Mouse (Mus musculus): Measurements from ENCODE around the gene Trim12c.
"Not testable (repeated sequence)": the region's sequence is repeated elsewhere in the genome, so short reads cannot be mapped to it uniquely, and the experiment has no call there.

Gene Trim12c

DNA sequence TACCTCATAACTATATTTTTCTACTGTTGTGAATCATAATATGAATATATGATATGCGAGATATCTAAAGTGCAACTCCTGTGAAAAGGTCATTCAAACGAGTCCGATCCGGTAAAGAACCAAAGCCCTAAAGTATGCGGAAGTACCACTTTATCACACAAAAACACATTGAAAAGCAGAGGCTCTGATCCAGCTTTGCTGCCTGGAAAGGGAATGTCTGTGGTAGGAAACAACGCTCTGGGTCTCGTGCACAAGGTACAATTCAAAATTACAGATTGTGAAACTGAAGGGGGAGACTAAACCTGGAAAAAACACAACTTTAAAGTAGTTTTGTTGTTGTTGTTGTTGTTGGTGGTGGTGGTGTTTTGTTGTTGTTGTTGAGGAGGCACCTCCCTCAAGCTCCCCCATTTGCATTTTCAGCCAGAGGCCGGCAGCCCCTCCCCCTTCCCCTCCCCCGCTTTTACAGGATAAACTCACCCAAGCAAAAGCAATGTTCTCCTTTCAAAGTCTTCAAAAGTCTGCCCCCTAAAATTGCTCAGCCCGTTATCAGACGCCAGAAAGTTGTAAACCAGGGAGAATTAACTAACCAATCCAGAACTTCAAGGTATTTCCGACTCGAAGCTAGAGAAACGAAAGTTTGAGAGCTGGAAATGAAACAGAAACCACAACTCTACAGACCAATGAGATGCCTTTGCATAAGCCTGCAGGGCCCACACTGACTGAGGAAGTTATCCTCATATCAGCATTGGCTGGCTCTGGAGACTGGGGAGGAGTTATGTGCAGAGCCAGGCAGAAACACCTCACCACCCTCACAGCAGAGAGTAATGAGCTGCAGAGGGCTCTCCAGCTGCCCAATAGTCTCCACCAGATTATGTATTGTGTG is at the start of gene Trim12c:
Gene Trim12c, minus strand, starts transcription at position 646 of the 883 bp plus-strand sequence.
- peak; percentile 63 to 79 for DNase-seq

DNA sequence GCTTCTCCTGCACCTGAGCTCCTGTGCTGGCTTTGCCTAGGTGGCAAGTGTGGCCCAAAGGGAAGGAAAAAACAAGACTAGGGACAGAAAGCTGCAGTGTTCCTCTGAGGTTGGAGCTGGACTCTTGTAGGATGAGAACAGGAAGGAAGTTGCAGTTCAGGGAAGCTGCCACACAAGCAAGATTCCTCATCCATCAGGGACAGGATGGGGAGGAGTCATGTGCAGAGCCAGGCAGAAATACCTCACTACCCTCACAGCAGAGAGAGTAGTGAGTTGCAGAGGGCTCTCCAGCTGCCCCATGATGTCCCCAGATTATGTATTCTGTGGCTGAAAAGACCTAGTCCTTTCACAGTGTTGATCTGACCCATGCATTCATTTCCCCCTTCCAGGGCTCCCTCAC is 48.0 kb upstream of the Trim12c start:
- no peak for DNase-seq

DNA sequence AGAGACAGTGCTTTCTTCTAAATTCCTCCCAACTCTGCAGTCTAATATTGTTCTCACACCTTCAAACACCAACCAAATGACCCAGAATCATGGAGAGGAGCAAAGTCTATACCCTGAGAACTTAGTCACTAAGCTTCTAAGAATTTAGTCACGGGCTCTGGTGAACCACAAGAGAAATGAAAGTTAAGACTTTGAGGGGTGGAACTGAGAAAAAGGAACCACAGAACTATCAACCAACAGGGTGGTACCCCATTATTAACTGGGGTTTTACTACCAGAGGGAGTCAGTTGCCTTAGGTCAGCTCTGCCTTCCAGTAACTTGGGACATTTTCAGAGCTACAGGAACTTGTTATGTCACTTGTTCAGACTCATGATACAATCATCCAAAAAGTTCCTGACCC is 47.5 kb upstream of the Trim12c start, which contains the start of gene Trim30c:
Gene Trim30c, minus strand, starts transcription at position 140 of the 400 bp plus-strand sequence.
- DNase-seq, result no peak

DNA sequence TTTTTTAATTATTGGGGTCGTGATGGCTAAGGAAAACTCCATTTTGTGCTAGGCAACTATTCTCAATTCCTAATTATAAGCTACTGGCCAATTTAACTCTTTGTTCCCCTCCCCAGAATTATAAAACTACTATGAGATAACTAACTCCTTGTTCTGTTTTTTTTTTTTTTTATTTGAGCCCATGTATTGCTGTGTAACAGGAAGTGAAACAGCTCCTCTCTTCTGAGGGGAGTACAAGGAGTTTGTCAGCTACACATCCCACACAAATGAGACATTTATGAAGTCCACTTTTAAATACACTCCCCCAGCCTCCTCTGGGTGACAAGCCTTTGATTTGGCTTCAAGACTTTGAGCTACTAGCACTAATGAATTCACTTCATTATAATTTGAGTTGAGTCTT is 45.3 kb upstream of the Trim12c start:
- DNase-seq, result no peak

DNA sequence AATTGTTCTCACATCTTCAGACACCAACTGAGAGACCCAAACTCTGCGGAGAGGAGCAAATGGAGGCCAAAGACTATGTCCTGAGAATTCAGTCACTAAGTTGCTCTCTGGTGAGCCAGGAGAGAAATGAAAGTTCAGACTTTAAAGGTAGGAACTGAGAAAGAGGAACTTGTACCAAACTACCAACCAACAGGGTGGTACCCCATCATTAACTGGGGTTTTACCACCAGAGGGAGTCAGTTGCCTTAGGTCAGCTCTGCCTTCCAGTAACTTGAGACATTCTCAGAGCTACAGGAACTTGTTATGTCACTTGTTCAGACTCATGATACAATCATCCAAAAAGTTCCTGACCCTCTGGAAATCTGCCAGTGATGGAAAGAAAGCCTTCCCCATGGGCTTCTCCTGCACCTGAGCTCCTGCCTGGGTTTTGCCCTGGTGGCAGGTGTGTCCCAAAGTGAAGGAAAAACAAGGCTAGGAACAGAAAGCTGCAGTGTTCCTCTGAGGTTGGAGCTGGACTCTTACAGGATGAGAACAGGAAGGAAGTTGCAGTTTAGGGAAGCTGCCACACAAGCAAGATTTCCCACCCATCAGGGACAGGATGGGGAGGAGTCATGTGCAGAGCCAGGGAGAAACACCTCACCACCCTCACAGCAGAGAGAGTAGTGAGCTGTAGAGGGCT is 16.7 kb upstream of the Trim12c start, which contains the start of gene Trim30b:
Gene Trim30b, minus strand, starts transcription at position 149 of the 679 bp plus-strand sequence.
- peak in 1 of 2 experiments; percentile 9 for DNase-seq

DNA sequence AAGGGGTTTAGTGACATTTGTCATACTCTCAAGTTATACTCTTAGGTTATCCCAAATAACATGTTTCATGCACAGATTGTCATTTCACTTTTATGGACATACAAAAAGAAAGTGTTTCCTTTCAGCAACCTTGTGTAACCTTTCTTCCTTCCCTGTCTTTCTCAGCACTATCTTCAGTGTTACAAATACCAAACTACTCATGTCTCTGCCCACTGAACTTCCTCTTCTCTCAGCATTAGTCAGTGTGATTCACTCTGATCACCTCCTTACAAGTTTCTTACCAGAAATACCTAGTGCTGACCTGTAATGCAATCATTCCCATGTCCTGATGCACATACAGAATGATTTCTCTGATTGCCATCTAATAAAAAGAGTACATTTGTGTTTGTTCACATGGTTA is 13.2 kb upstream of the Trim12c start:
- DNase-seq, result no peak

DNA sequence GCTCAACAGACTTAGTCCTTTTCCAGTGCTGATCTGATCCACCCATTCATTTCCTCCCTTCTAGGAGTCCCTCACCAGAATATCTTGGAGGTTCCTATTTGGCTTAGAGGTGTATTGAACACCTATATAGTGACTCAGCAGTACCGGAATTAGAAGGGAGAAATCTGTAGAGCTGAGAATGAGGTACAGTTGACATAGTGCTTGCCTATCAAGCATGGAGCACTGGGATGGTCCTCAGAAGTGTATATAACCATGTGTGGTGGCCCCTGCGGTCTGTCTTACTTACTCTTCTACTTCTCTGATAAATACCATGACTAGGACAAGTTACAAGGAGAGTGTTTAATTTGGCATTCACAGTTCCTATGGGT is 422 bp upstream of the Trim12c start:
- no peak for DNase-seq

DNA sequence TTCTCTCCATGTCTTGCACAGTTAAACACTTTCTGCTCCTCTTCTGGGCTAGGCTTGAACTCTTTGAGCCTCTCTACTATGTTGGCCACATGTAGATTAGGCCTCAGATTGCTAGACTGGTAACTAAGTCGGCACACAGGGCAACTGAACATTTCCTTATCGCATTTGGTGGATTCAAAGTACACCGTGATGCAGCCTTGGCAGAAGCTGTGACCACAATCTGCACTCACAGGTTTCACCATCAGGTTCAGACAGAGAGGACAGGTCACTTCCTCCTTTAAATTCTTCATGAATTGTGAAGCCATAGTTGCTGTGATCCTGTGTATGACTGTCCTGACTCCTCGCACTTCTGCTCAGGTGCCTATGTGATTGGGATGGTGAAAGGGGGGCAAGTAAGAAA is 5.1 kb downstream of the Trim12c start:
- not testable (repeated sequence) for DNase-seq

DNA sequence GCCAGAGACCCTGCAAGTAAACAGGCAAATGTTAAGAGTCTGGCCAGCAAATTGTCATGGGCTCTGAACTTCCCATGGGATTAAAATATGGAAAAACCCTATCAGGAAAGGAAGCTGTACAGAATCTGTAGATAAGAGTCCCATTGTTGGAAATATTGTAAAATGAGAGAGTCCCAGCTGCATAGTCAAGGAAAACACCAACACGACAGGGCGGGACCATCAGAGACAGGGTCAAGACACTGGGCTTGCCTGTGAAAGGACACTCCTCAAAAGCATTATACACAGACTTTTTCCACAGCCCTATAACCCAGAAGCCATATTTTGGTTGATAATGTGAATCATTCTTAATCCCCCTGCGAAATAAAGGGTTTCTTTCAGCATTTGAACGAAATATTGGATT is 12.4 kb downstream of the Trim12c start:
- DNase-seq, result not testable (repeated sequence)

DNA sequence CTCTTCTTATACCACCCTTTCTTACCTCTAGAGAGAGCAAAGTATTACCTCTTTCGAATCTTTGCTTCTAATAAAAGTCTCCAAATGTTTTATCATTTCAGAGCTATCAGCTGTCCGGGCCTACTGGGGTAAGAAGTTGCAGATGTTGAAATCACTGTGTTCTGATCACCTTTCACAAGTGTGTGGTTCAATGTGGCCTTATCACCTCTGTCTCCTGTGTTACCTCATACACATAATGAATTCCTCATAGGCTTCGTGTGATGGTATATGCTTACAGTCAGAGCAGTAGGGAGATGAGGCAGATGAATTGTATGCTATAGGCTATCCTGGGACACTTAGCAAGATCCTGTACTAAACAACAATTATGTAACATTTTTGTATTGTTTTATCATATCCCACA is 17.6 kb downstream of the Trim12c start:
- DNase-seq, result not testable (repeated sequence)

DNA sequence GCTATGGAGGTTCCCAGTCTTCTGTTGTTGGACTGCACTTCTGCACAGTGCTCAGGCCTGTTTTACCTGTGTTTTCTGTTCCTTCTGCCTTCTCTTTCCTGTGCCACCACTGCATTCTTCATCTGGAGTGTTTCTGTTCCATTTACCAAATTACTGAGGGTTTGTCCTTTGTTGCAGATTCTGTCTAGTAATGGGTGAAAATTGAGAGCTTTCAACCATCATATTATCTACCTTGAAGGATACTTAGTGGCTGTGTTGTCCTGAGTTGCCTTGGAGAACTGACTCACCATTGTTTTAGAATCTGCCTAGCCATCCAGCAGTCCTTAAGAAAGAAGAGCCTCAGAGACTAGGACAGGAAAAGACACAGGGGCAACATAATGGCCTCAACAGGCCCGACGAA is 24.0 kb downstream of the Trim12c start, which contains the start of gene Trim34b:
Gene Trim34b, plus strand, starts transcription at position 301 of the 400 bp plus-strand sequence.
- DNase-seq, result not testable (repeated sequence)

DNA sequence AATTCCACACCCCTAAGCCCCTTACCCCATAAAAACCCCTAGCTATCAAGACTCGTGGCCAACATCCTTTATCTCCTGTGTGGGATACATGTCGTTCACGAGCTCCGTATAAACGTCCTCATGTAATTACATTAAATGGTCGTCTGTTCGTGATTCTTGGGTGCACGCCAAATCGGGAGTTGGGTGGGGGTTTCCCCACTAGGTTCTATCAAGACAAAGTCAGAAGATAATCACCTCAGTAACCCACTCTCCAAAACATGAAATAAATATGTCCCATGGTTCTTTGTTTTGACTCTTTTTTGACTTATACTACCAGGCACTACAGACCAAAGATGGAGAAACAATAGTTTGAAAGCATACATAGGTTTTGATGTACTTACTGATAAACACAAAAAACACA is 31.1 kb downstream of the Trim12c start:
- DNase-seq, result no peak

DNA sequence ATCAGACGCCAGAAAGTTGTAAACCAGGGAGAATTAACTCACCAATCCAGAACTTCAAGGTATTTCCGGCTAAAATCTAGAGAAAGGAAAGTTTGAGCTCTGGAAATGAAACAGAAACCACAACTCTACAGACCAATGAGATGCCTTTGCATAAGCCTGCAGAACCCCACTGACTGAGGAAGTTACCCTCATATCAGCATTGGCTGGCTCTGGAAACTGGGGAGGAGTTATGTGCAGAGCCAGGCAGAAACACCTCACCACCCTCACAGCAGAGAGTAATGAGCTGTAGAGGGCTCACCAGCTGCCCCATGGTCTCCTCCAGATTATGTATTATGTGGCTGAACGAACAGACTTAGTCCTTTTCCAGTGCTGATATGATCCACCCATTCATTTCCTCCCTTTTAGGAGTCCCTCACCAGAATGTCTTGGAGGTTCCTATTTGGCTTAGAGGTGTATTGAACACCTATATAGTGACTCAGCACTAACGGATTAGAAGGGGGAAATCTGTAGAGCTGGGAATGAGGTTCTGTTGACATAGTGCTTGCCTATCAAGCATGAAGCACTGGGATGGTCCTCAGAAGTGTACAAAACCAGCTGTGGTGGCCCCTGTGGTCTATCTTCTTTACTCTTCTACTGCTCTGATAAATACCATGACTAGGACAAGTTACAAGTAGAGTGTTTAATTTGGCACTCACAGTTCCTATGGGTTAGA is 37.6 kb downstream of the Trim12c start, which contains the start of gene Trim12a:
Gene Trim12a, minus strand, starts transcription at position 98 of the 712 bp plus-strand sequence.
- not testable (repeated sequence) for DNase-seq

DNA sequence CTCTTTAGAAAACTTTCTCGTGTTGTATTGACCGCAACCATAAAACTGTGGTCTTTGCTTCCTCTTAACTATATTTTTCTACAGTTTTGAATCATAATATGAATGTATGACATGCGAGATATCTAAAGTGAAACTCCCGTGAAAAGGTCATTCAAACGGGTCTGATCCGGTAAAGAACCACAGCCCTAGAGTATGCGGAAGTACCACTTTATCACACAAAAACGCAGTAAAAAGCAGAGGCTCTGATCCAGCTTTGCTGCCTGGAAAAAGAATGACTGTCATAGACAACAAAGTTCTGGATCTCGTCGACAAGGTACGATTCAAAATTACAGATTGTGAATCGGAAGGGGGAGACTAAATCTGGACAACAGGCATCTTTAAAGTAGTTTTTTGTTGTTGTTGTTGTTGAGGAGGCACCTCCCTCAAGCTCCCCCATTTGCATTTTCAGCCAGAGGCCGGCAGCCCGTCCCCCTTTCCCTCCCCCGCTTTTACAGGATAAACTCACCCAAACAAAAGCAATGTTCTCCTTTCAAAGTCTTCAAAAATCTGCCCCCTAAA is 38.3 kb downstream of the Trim12c start:
- no peak for DNase-seq

DNA sequence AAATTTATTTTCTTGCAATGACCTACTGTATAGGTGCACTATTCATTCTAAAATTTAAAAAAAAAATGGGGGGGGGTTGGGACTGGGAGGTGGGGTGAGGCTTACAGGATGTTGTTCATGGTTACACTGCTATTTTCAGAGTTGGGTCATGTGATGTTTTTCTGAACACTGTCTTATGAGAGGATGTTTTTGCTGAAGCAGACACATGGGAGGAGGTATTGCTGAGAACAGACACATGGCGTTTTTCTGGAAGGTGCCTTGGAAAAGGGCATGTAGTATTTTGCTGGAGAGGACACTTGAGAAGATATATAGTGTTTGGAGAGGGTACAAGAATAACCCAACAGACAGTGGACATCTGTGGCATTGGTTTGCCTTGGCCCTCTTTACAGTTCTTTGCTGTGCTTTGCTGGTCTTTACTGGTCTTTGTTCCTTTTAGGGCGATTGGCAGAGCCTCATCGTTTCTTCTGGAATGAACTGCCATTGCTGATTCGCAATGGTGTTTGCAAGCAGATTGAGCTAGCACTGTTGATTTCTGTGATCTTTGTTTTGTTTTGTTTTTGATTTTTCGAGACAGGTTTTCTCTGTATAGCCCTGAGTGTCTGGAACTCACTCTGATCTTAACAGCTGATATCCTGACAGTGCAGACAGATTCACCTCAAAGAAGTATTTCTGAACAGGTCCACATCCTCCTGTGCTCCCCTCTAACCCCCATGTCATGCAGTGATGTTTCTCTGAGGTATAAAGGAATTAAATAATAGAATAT is 61.3 kb downstream of the Trim12c start:
- DNase-seq, result no peak

DNA sequence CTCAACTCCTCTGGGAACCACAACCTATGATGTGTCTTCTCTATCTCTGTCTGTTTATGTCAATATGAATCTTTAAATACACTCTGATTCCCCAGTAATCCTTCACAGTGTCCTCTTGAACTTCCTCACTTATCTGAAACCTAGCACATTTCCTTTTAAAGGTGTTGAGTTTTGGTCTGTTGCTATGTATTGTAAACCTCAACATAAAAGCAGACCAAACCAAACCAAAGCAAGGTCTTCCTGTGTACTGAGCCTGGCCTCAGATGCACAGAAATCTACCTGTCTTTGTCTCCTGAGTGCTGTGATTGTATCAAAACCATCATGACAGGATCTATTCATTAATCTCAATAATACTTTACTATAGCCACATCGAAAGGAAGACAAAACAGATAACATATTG is 62.5 kb downstream of the Trim12c start:
- DNase-seq, result no peak
